14 mouse cellular contexts compared by ENCODE assay signal in genomic region chr15:24877711-24878598, GRCm38 (mm10).
DNase-seq lines count a peak whose midpoint lies in the region; ATAC-seq and TF ChIP-seq lines count a peak whose summit lies in the region.
"Had no signal": no experiment of that assay in that cellular context is flagged by ENCODE, and none has a peak within 500 bp of the region (broad histone marks: within the 10 kb centered on the region; RNA-seq: fewer than 3 reads in every experiment).

No protein-coding gene starts in this region.

- H3K4me3 ChIP-seq in forebrain, postnatal 0 days (ENCODE audit: low read depth, low read length), result no peak overlapping the region
- H3K4me3 ChIP-seq: embryonic facial prominence, embryonic 13.5 days; heart, adult 2 months; liver, embryonic 12.5 days had no signal

- peak overlapping the region; percentile 20 for H3K4me2 ChIP-seq in forebrain, postnatal 0 days (ENCODE audit: low read depth)
- H3K4me2 ChIP-seq: embryonic facial prominence, embryonic 13.5 days; liver, embryonic 12.5 days had no signal

- 29% methylated on average over 6 of the region's 6 CpGs for WGBS in forebrain, postnatal 0 days

- H3K36me3 ChIP-seq in forebrain, postnatal 0 days (ENCODE audit: insufficient read depth), result no peaks in the 10 kb centered on the region
- H3K36me3 ChIP-seq: embryonic facial prominence, embryonic 13.5 days; liver, embryonic 12.5 days had no signal

- H3K9ac ChIP-seq in forebrain, postnatal 0 days, result no peak overlapping the region
- H3K9ac ChIP-seq: embryonic facial prominence, embryonic 13.5 days; liver, embryonic 12.5 days had no signal

- peak; percentile 20 for DNase-seq in layer of hippocampus, adult 9-10 months (ENCODE audit: low spot score)
- DNase-seq in layer of hippocampus, adult 9-11 months, result no peak
- DNase-seq in forebrain, postnatal 0 days, result peak; percentile 69
- peak; percentile 23 for DNase-seq in mesoderm, embryonic 11.5 days (ENCODE audit: low read depth, low spot score)
- DNase-seq in retina, embryonic 14.5 days (ENCODE audit: low spot score), result peak; percentile 32
- no peak for DNase-seq in ovary, postnatal 36 days (ENCODE audit: low spot score)
- DNase-seq in cerebellum, adult 9-11 months, result no peak
- DNase-seq: adrenal gland, postnatal 25 days; cerebellum, adult 11-12 months; heart, adult 2 months; kidney, adult 9 months; right cerebral cortex, postnatal 4 days had no signal

- H3K27me3 ChIP-seq in forebrain, postnatal 0 days (ENCODE audit: insufficient read depth, low read length), result no peaks in the 10 kb centered on the region
- H3K27me3 ChIP-seq: embryonic facial prominence, embryonic 13.5 days; liver, embryonic 12.5 days had no signal

- H3K9me3 ChIP-seq in forebrain, postnatal 0 days (ENCODE audit: low read length), result no peaks in the 10 kb centered on the region
- H3K9me3 ChIP-seq: embryonic facial prominence, embryonic 13.5 days; liver, embryonic 12.5 days had no signal

- H3K4me1 ChIP-seq in forebrain, postnatal 0 days (ENCODE audit: insufficient read depth), result peaks cover 7% of the 10 kb centered on the region
- H3K4me1 ChIP-seq: embryonic facial prominence, embryonic 13.5 days; liver, embryonic 12.5 days had no signal

- no peak for TF ChIP-seq CTCF in forebrain, postnatal 0 days (IDR thresholded peaks at IDR 0.05; ENCODE audit: low read depth)

- peak overlapping the region; percentile 57 for H3K27ac ChIP-seq in forebrain, postnatal 0 days (ENCODE audit: low read depth, low read length)
- H3K27ac ChIP-seq: embryonic facial prominence, embryonic 13.5 days; heart, adult 2 months; liver, embryonic 12.5 days had no signal

- peak; percentile 92 for ATAC-seq in forebrain, postnatal 0 days
- ATAC-seq: liver, embryonic 12.5 days had no signal

Comparison
In these comparisons a context has a peak if more than half of its experiments do, and no peak if none do; other contexts are left out.
1. DNase-seq: peak in layer of hippocampus, adult 9-10 months (single experiment), forebrain, postnatal 0 days (single experiment), mesoderm, embryonic 11.5 days (single experiment) and retina, embryonic 14.5 days (single experiment); none in layer of hippocampus, adult 9-11 months (single experiment), ovary, postnatal 36 days (single experiment) and cerebellum, adult 9-11 months (single experiment).